Mouse (Mus musculus) testis, adult 2 months (tissue): ENCODE data around the gene Cul4a. TPM values are rescaled to one million over a fixed set of nuclear protein-coding genes. Genes with fewer than 3 reads are reported as not detected.

Source experiments
- H3K27ac ChIP-seq: fragments of 200-500 bp; 2 replicates; pipeline ENCODE4 v1.5.1; 2012; ENCODE audit warnings: low read depth, low read length; ENCODE audit not compliant: control insufficient read depth, insufficient read depth
- H3K27me3 ChIP-seq: fragments of 200-500 bp; 2 replicates; pipeline ENCODE4 v1.6.1; 2012; ENCODE audit warnings: mild to moderate bottlenecking, low read length, moderate library complexity; ENCODE audit not compliant: control insufficient read depth, insufficient read depth
- H3K36me3 ChIP-seq: fragments of 200-500 bp; 2 replicates; pipeline ENCODE4 v1.6.1; 2012; ENCODE audit warnings: mild to moderate bottlenecking, low read length; ENCODE audit not compliant: control insufficient read depth, insufficient read depth
- H3K4me1 ChIP-seq: fragments of 200-500 bp; 2 replicates; pipeline ENCODE4 v1.6.1; 2012; ENCODE audit warnings: low read length; ENCODE audit not compliant: control insufficient read depth, insufficient read depth
- H3K4me3 ChIP-seq: fragments of 200-500 bp; 2 replicates; pipeline ENCODE4 v1.5.1; 2012; ENCODE audit warnings: low read depth, mild to moderate bottlenecking, low read length, moderate library complexity, mixed read lengths; ENCODE audit not compliant: control insufficient read depth
- CTCF ChIP-seq: fragments of 200-500 bp; IDR thresholded peaks from 2 replicates; pipeline ENCODE4 v1.5.1; 2012; ENCODE audit warnings: low read depth, mild to moderate bottlenecking, inconsistent platforms, low read length, moderate library complexity; ENCODE audit not compliant: control insufficient read depth, insufficient read depth, insufficient replicate concordance
- POLR2A ChIP-seq: fragments of 200-500 bp; IDR thresholded peaks from 2 replicates; pipeline ENCODE4 v1.6.1; 2012; ENCODE audit warnings: low read depth, mild to moderate bottlenecking, inconsistent platforms, low read length, moderate library complexity; ENCODE audit not compliant: control insufficient read depth
- polyA plus RNA-seq: library from polyadenylated mRNA; depleted of rRNA; stranded (reverse); fragments of >200 nt; gene quantifications from 2 replicates; pipeline ENCODE4 v1.2.3, GENCODE M21; 2012

Cul4a gene
- polyA plus RNA-seq, 1 experiment, result 68.3 TPM

GRCm38 (mm10) chr8:13158718-13159376, 53.4 kb downstream of the Cul4a start, which contains the start of gene Lamp1:
TSS of gene Lamp1 (plus strand) at chr8:13159161.
- H3K36me3 ChIP-seq, result no peaks in the 10 kb centered on the region
- peaks cover 13% of the 10 kb centered on the region for H3K4me1 ChIP-seq
- peak within 1 kb of the TSS; percentile 93 for H3K27ac ChIP-seq
- TF ChIP-seq CTCF, result no peak
- TF ChIP-seq POLR2A, result peak; percentile 68
- no peaks in the 10 kb centered on the region for H3K27me3 ChIP-seq
- H3K4me3 ChIP-seq, result peak within 1 kb of the TSS; percentile 99

- Histone ChIP-seq H3K4me3 (peak overlapping the region; percentile 99), H3K4me1 (peaks cover 13% of the 10 kb centered on the region), H3K27ac (peak overlapping the region; percentile 93), H3K36me3 (no peaks in the 10 kb centered on the region), H3K27me3 (no peaks in the 10 kb centered on the region)
- TF ChIP-seq POLR2A (no peak), CTCF (no peak)
Observed at GRCm38 (mm10) chr8:13159377-13159881, 54.0 kb downstream of the Cul4a start.

- Histone ChIP-seq H3K36me3 (no peaks in the 10 kb centered on the region), H3K27me3 (no peaks in the 10 kb centered on the region), H3K27ac (no peak overlapping the region), H3K4me1 (peaks cover 13% of the 10 kb centered on the region), H3K4me3 (peak overlapping the region; percentile 99; the same call in 1 of the 2 replicates)
- TF ChIP-seq POLR2A, result no peak
- no peak for TF ChIP-seq CTCF
Observed at GRCm38 (mm10) chr8:13160691-13161090, 55.3 kb downstream of the Cul4a start.

- H3K36me3 ChIP-seq, result no peaks in the 10 kb centered on the region; the same call in 1 of the 2 replicates
- no peak for TF ChIP-seq POLR2A
- TF ChIP-seq CTCF, result no peak
- H3K4me3 ChIP-seq, result peak overlapping the region; percentile 23; the same call in 1 of the 2 replicates
- peaks cover 13% of the 10 kb centered on the region for H3K4me1 ChIP-seq
- no peaks in the 10 kb centered on the region for H3K27me3 ChIP-seq
- no peak overlapping the region for H3K27ac ChIP-seq
Observed at GRCm38 (mm10) chr8:13162098-13162497, 56.7 kb downstream of the Cul4a start.

GRCm38 (mm10) chr8:13163563-13163962, 58.1 kb downstream of the Cul4a start:
- no peak for TF ChIP-seq CTCF
- no peak for TF ChIP-seq POLR2A
- no peaks in the 10 kb centered on the region; the same call in 1 of the 2 replicates for H3K36me3 ChIP-seq
- no peak overlapping the region for H3K27ac ChIP-seq
- peaks cover 10% of the 10 kb centered on the region for H3K4me1 ChIP-seq
- H3K4me3 ChIP-seq, result no peak overlapping the region
- no peaks in the 10 kb centered on the region for H3K27me3 ChIP-seq

GRCm38 (mm10) chr8:13164361-13164760, 58.9 kb downstream of the Cul4a start:
- Histone ChIP-seq H3K36me3 (no peaks in the 10 kb centered on the region; the same call in none of the 2 replicates), H3K4me1 (peaks cover 9% of the 10 kb centered on the region), H3K27me3 (no peaks in the 10 kb centered on the region), H3K27ac (no peak overlapping the region), H3K4me3 (no peak overlapping the region)
- TF ChIP-seq POLR2A, result no peak
- no peak for TF ChIP-seq CTCF

- H3K4me3 ChIP-seq, result no peak overlapping the region
- TF ChIP-seq POLR2A, result no peak
- no peak for TF ChIP-seq CTCF
- no peak overlapping the region for H3K27ac ChIP-seq
- H3K36me3 ChIP-seq, result no peaks in the 10 kb centered on the region; the same call in none of the 2 replicates
- H3K27me3 ChIP-seq, result no peaks in the 10 kb centered on the region
- no peaks in the 10 kb centered on the region for H3K4me1 ChIP-seq
Observed at GRCm38 (mm10) chr8:13170510-13170909, 65.1 kb downstream of the Cul4a start.

GRCm38 (mm10) chr8:13174305-13174704, 68.9 kb downstream of the Cul4a start:
- Histone ChIP-seq H3K27ac (no peak overlapping the region), H3K27me3 (no peaks in the 10 kb centered on the region), H3K4me3 (no peak overlapping the region), H3K4me1 (no peaks in the 10 kb centered on the region), H3K36me3 (no peaks in the 10 kb centered on the region; the same call in 1 of the 2 replicates)
- TF ChIP-seq POLR2A, result no peak
- no peak for TF ChIP-seq CTCF
